Mouse (Mus musculus) heart, postnatal 25 days (tissue): ENCODE results near the gene Slc18a2. TPM values are rescaled to one million over a fixed set of nuclear protein-coding genes. Genes with fewer than 3 reads are reported as not detected.

Experiments
- DNase-seq: peaks from one replicate; pipeline ENCODE4 v3.0.0; 2022; ENCODE audit warnings: low spot score
- intact Hi-C: fragments of 180-260 bp; cut with DNase I; formaldehyde crosslinking; loops from one replicate; pipeline ENCODE4 v1.15.1; 2025
- total RNA-seq, 2 experiments: library from RNA; stranded (reverse); gene quantifications; 2 replicates each; pipeline ENCODE4 v1.2.3; 2021

The Slc18a2 gene
- total RNA-seq, 2 experiments from 2014 or later: 0.68 to 0.70 TPM

DNA sequence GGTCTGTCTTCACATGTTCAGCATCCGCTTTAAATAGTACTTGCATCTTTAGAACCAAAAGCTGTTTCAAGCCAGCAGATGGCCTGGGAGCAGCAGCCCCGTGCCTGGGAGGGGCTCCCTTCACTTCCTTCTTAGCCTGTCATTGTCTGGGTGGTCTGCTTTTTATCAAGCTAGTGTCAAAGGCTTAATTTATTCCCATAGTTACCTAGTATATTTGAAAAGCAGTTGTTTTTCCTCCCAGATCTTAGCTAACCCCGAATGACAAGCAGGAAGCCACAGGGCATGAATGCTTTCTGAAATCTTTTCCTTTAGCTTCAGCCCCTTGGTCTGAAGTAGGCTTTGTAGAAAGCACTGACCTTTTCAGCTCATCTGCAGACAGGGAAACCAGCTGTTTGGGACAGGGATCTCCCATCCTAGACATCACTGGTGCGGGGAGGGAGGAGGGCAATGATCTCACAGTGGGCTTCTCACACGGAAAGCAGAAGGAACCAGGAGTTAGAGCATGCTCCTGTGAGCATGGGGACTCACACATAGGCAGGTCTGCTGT lies 6.8 kb downstream of the Slc18a2 start:
- DNase-seq: no peak

DNA sequence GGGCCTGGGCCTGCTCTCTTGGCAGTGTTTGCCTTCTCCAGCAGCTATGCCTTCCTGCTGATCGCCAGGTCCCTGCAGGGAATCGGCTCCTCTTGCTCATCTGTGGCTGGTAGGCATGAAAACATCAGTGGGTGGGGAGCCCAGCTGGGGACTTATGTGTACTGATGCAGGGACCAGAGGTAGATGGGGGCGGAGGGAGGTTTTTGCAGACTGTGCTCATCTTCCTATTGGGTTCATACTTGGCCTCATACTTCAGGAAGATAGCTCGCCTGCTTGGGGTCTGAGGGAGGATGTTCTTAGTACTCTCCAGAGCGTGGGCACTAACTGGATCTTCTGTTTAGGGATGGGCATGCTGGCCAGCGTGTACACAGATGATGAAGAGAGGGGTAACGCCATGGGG lies 12.5 kb downstream of the Slc18a2 start:
- DNase-seq: no peak
- intact Hi-C loops: no loop called here

More for the DNA sequence above, 6.8 kb downstream of the Slc18a2 start:
- intact Hi-C loops: no loop called here

DNA sequence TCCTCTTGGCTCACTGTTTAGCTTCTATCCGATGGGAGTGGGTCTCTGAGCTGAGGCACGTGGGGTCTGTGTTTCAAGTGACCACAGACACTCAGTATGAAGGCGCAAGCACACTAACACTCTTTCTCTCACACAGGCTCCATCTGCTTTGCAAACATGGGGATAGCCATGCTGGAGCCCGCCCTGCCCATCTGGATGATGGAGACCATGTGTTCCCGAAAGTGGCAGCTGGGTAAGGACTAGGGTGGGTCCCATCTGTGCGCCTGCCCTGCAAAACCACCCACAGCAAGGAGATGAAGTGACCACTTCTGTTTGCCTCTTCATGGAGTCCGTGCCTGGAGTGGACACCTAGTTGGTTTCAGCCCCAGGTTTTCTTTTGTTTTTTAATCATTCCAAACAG lies 15.7 kb downstream of the Slc18a2 start:
- intact Hi-C loops: no loop called here
- no peak for DNase-seq

DNA sequence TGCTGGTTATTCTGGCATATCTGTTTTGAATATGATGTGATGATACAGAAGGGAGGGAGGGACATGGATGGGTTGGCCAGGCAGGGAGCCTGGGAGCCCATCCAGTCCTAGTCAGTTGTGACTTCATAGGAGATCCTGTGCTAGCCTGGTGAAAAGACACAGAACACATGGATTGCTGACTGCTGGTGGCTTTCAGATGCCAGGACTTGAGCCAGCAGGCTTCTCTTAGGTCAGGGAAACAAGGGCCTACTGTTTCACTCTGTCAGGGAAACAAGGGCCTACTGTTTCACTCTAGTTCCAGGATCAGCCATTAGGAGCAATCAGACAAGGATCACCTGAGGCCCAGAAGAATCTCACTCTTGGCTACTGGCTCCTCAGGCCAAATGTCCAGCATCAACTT lies 20.1 kb downstream of the Slc18a2 start:
- peak; percentile 7 for DNase-seq
- intact Hi-C loops: no loop called here

DNA sequence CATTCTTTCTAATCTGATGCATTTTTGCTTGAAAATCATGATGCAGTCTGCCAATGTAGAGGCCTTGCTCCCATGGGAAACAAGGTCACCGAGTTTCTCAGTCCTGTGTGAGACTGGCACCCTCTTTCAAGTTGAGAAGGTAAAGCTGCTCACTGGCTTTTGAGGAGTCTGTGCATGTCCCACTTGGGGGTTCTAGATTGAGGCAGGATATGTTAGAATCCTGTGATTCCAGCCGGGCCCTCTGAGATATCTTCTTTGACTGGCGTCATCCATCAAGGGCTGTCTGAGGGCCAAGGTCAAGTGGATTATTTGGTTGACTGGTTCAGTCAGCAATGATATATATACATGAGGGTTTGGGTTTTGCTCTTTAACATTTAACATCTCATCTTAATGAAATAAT lies 21.3 kb downstream of the Slc18a2 start:
- intact Hi-C loops: no loop called here
- DNase-seq: no peak

DNA sequence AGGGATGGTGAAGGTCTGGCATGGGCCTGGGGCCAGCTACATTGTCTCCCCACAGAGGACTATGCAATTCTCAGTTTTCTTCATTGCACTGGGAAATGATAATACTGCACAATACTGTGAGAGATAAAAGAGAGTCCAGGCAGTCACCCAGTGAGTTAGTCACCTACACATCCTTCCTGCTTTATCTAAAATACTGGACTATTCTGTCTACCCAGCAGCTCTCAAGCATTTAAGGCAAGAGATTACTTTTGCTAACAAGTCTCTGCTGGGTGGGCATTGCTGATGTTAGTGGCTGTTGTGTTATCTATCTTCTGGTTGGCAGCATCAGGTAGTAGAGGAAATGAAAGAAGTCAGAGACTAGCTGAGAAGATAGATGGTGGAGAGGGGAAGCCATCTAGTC lies 28.3 kb downstream of the Slc18a2 start:
- no peak for DNase-seq
- intact Hi-C loops: no loop called here

DNA sequence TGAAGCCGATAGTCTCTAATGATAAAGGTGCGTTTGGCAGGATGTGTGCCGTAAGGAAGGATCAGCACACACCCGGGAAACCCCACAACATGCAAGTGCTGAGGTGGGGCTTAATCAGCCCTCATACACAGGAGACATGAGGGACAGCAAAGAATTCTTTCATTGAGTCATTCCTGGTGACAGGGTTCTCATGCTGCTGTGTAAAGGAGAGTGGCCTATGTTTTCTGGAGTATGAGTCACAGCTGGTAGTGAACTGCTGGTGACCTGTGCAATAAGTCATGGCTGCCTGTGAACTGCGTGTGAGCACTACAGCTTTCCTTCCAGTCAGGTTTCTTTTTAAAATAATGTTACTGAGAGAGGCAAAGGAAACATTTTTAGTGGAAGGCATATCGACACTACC lies 29.1 kb downstream of the Slc18a2 start:
- DNase-seq: no peak
- intact Hi-C loops: no loop called here

DNA sequence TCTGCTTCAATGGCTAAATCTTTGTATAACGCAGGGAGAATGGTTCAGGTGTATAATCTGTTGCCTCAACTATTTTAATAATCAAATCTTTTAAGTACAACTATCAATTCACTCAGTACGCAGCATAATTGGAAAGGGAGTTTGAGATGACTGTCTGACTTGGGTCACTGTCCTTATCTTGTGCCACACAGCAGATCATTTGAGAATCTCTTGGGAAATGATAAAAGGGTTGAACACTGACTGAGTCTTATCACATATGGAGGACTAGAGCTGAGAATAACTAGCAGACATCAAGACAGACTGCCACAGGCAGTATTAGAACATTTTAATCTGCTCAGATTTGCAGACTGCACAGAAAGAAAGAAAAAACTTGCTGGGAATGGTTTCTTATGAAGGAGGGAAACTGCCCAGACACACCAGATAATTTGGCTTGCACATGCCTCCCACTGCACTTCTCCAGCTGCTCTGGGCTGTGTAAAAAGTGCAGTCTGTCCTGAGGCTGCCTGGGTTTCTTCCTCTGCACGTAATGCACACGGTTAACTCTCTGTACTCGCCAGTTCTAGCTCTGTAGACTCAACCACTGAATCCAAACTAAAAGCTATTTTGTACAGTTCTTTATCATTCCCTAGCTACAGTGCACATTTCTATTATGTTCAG lies 31.6 kb downstream of the Slc18a2 start:
- intact Hi-C loops: no loop called here
- no peak for DNase-seq

DNA sequence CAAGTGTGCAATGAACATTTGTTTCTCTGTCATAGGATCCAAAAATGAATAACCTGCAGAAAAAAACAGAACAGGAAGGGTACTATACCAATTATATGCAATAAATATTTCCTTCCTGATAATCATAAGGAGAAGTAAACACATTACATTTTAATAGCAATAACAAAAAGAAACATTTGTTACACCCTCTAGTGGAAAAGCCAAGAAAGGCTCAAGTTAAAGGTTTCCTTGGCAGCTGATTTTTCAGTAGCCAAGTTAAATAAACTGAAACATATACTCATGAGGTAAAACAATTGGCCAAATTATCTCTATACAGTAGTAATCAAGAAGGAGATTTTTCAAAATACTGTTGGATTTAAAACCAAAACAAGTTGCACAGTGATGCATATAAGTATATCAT lies 54.6 kb downstream of the Slc18a2 start:
- no peak for DNase-seq
- intact Hi-C loops: loop anchor here (1.0 kb wide), 1 partner anchor 76 kb away; no protein-coding TSS in a partner anchor

DNA sequence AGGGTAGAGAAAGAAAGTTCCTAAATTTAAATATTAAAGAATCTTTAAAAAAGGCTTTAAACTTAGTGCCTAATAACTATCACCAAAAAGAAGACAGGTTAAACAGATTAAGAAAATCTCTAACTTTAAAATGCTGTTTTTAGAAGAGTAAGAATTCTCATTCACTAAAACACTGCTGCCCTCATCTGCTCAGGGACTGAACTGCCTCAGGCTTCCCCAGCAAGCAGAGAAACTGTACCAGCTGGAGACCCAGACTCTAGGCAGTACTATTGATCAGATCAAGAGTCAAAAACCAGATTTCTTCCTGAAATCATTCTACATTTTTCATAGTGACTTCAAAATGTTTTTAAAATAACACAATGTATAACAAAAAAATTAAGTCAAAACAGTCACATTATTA lies 55.9 kb downstream of the Slc18a2 start:
- intact Hi-C loops: no loop called here
- DNase-seq: no peak

DNA sequence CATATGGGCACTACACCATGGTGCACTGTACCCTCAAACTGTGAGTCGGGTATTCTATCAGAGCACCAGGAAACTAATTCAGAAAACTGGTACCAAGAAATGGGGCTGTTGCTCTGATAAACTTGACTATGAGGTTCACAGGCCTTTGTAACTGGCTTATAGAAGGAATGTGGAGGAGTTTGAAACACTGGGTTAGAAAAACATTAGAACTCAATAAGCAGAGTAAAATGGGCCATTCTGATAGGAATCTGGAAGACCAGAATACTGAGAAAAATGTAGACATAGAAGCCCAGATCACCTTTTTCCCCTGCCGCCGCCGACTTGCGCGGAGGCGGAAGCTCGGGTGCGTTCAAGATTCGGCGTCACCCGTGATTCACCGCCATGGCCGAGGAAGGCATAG lies 61.3 kb downstream of the Slc18a2 start, which contains the start of gene Rps12-ps3:
Gene Rps12-ps3 (plus strand): TSS at position 301 of the 400 bp plus-strand sequence.
- intact Hi-C loops: no loop called here
- no peak for DNase-seq

DNA sequence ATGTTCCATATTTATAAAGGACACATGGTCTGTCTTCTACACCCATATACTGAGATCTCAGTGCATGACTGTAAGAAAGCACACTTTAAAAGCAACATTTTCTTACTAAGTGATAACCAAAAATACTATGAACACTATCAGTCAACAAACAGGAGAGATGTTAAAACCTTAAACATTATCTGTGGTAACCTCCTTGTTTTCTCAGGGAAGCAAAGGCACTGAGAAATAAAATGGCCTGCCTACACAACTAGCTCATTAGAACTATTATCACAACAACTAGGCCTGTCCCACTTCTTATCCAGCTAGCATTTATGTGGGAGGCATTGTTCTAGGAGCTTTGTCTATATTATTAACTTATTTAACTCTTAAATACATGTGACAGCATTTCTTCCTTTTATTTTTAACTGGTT lies 70.1 kb downstream of the Slc18a2 start:
- intact Hi-C loops: no loop called here

DNA sequence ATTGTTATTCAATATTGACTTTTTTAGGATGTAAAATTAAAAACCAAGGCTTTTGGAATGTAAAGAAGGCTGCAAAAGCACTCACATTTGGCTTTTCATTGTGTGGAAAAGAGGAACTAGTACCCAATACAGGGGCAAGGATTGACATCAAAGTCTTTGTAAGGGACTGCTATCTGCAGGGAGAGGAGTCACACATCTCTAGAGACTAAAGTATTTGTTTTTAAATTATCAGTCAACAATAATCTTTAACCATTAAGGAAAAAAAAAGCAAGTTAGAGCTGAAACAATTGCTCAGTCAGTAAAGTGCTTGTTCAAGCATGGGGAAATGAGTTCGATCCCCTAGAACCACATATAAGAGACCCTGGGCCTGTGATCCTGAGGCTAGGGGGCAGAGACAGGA lies 76.0 kb downstream of the Slc18a2 start:
- DNase-seq: no peak
- intact Hi-C loops: no loop called here

More for the DNA sequence above, 70.1 kb downstream of the Slc18a2 start:
- no peak for DNase-seq

DNA sequence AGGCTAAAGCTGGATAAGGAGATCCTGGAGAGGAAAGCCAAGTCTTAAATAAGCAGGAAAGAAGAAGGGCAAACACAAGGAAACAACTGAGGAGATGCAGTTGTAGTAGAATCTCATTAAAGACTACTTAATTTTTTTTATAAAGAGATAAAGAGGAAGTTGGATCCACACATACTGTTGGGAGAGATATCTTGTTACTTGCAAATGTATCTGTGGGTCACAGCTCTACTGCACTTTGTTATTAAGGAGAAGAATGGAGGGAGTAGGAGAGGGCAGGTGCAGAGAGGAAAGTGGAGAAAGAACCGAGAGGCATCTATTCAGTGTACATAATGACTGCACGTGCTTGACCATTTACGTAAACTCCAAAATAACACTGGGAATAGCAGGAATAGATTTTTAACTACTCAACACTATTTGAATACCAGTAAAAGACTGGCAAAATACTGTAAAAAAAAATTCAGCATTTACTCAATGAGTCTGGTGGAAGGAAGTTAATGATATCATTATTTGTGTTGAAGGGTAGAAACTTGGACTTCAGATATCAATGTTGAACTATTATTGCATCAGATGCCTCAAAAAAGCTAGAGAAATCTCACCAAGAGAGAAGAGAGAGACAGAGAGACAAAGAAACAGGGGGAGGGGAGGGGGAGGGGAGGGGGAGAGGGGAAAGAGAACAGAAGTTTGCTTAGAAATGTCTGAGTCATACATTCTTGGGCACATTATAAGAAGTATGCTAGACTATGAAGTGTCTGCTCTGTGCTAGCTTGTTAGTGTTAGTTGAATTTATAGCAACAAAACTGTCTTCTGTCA lies 77.4 kb downstream of the Slc18a2 start:
- no peak for DNase-seq
- intact Hi-C loops: no loop called here

DNA sequence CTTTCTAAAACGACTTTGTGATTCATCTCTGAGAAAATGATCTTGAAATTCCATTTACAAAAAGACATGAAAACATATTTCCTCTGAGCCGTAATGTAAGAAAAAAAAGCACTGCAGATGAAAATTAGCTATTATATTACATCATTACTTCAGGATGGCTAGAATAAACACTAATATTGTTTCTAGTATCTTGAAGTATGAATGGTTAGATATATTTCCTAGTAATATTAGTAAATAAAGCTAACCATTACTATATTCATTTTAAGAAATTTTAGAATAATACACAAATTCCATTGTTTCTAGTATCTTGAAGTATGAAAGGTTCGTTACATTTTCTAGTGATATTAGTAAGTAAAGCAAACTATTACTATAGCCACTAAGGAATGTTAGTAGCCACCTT lies 79.2 kb downstream of the Slc18a2 start:
- no peak for DNase-seq
- intact Hi-C loops: no loop called here

DNA sequence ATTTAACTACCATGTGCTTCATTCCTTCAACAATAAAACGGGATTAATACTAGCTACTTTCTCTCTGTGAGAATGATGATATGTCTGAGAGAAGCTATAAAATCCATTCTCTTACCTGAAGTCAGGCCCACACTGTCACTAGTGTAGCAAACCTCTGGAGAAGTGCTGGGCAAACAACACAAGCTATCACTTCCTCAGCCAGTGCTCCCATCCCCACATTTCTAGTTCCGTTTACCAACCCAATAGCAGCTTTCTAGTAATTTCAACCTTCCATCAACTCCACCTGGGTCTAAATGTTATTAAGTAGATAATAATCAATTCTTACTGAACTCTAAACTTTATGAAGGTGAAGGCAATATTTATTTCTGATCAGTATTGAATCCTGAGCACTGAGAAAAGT lies 82.3 kb downstream of the Slc18a2 start:
- no peak for DNase-seq
- intact Hi-C loops: no loop called here

DNA sequence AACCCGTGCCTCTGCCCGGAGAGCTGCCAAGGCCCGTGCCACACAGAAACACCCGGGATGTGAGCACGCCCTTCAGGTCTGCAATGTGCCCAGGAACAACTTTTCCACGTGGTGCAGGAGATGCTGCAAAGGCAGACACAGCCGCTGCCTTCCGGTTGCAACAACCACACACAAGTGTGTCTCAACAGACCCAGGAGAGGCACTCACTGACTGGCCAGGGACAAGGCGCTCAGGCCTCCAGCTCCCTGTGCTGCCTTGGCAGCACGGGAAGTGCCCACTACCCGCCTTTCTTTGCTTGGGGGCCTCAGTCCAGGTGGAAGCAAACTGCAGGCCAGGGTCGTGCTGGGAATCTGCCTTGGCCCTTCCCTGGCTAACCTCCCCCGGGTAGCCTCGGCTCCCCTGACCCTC lies 83.6 kb downstream of the Slc18a2 start:
- DNase-seq: no peak
- intact Hi-C loops: no loop called here

DNA sequence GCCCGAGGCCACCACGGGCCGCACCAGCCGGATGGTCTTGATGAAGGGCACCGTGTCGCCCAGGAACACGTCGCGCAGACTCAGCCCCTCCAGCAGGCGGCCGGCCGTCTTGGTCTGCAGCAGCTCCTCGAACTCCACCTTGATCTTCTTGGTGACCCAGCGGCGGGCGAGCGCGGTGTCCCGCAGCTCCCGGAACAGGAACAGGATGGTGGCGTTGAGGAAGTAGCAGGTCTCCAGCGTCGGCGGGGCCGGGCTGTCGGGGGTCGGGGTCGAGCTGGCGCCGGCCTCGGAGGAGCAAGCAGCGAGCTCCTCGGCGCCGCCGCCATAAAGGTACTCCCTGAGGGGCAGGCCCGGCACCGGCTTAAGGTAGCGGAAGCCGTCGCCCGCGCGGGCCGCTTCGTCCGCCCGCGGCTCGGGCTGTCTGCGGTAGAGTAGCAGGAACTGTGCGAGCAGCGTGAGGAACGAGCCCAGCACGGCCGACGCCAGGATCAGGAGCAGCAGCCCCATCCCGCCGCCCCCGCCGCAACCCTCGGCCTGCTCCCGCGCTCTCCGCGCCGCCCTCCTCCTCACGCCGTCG lies 84.5 kb downstream of the Slc18a2 start:
- DNase-seq: peak; percentile 37
- intact Hi-C loops: no loop called here
